Mouse (Mus musculus): ENCODE data around the gene Plcd4. TPM values are rescaled to one million over a fixed set of nuclear protein-coding genes. Genes with fewer than 3 reads are reported as not detected.

The Plcd4 gene
- polyA plus RNA-seq, 1 experiment, result not detected

DNA sequence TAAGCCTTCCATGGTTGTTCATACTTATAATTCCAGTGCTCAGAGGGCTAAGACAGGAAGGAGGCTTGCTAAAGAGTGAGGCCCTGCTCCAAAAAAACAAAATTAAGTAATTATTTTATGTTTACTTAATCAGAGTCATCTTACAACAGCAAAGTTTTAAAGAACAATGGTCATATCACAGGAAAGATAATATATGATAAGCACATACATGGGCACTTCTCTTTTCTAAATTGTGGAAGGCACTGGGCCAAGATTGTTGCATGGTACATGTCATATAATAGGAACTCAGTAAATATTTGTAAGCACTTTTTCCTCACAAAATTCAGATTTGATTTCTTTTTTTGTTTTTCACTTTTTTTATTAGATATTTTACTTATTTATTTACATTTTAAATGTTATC is 22.8 kb upstream of the Plcd4 start:
- no peak overlapping the region for H3K27ac ChIP-seq (ENCODE audit: control insufficient read depth, insufficient read depth, low read depth, low read length, poor library complexity)
- no peak overlapping the region for H3K4me3 ChIP-seq (replicated peaks; ENCODE audit: control insufficient read depth, low read depth, low read length)
- no peaks in the 10 kb centered on the region; the same call in 1 of the 2 replicates for H3K4me1 ChIP-seq (ENCODE audit: control insufficient read depth, insufficient read depth, low read length)
- TF ChIP-seq CTCF (IDR thresholded peaks at IDR 0.05; ENCODE audit: control insufficient read depth, insufficient read depth, low read length) (no peak), POLR2A (IDR thresholded peaks at IDR 0.05; ENCODE audit: borderline replicate concordance, control insufficient read depth, low read depth, low read length) (no peak)

DNA sequence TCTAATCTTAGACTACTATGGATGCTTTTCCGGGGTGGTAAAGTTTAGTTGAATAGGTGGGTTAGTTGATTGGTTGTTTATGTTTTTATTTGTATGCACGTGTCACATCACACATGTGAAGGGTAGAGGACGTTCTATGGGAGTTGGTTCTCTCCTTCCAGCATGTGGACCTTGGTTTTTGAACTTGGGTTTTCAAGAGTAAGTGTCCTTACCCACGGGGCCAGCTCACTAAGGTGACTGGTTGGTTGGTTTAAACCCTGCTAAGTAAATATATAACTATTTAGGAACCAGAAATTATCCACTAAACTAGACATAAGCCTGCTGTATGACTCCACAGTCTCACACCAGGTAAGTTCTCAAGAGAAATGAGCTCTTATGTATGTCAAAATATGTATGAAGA is 17.9 kb upstream of the Plcd4 start:
- H3K4me3 ChIP-seq (replicated peaks; ENCODE audit: control insufficient read depth, low read depth, low read length), result no peak overlapping the region
- 89% methylated on average over 4 of the region's 4 CpGs for WGBS
- TF ChIP-seq POLR2A (IDR thresholded peaks at IDR 0.05; ENCODE audit: borderline replicate concordance, control insufficient read depth, low read depth, low read length), result no peak
- TF ChIP-seq CTCF (IDR thresholded peaks at IDR 0.05; ENCODE audit: control insufficient read depth, insufficient read depth, low read length), result no peak
- H3K27ac ChIP-seq (ENCODE audit: control insufficient read depth, insufficient read depth, low read depth, low read length, poor library complexity), result no peak overlapping the region
- H3K4me1 ChIP-seq (ENCODE audit: control insufficient read depth, insufficient read depth, low read length), result no peaks in the 10 kb centered on the region

DNA sequence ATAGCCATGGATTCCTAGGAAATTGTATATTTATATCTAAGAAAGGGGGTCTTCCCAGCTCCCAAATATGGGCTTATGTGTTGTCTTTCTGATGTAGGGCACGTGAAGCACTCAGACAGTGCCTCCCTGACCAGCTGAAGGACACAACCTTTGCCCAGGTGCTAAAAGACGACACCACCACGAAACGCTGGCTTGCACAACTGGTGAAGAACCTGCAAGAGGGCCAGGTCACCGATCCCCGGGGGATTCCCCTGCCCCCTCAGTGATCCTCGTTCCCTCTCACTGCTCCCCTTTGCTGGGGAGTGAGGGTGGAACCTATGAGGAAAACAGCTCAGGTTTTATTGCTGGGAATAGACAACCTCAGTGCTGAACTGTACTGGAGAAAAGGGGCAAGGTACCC is 14.1 kb upstream of the Plcd4 start:
- no peaks in the 10 kb centered on the region for H3K4me1 ChIP-seq (ENCODE audit: control insufficient read depth, insufficient read depth, low read length)
- 93% methylated on average over 7 of the region's 7 CpGs for WGBS
- no peak overlapping the region for H3K27ac ChIP-seq (ENCODE audit: control insufficient read depth, insufficient read depth, low read depth, low read length, poor library complexity)
- H3K4me3 ChIP-seq (replicated peaks; ENCODE audit: control insufficient read depth, low read depth, low read length), result no peak overlapping the region
- no peak for TF ChIP-seq POLR2A (IDR thresholded peaks at IDR 0.05; ENCODE audit: borderline replicate concordance, control insufficient read depth, low read depth, low read length)
- TF ChIP-seq CTCF (IDR thresholded peaks at IDR 0.05; ENCODE audit: control insufficient read depth, insufficient read depth, low read length), result no peak

DNA sequence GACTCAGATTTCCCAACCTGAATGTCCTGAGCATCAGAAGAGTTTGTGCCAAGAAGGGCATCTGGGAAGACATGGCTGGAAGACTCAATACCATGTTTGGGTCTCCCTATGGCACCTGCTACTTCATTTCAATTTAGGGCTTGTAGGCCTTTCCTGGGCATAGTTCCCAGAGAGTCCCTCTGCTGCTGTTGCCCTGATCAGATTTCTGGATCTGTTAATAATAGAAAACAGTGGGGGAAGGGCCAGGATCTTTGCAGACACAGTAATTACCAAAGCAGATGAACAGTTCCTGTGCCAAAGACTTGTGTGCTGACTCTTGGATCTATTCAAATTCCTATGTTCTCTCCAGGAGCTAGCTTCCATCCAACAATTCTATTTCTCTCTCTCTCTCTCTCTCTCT is 4.0 kb upstream of the Plcd4 start:
- TF ChIP-seq POLR2A (IDR thresholded peaks at IDR 0.05; ENCODE audit: borderline replicate concordance, control insufficient read depth, low read depth, low read length), result no peak
- Histone ChIP-seq H3K27ac (ENCODE audit: control insufficient read depth, insufficient read depth, low read depth, low read length, poor library complexity) (no peak overlapping the region), H3K4me3 (replicated peaks; ENCODE audit: control insufficient read depth, low read depth, low read length) (no peak overlapping the region), H3K4me1 (ENCODE audit: control insufficient read depth, insufficient read depth, low read length) (no peaks in the 10 kb centered on the region; the same call in 1 of the 2 replicates)

DNA sequence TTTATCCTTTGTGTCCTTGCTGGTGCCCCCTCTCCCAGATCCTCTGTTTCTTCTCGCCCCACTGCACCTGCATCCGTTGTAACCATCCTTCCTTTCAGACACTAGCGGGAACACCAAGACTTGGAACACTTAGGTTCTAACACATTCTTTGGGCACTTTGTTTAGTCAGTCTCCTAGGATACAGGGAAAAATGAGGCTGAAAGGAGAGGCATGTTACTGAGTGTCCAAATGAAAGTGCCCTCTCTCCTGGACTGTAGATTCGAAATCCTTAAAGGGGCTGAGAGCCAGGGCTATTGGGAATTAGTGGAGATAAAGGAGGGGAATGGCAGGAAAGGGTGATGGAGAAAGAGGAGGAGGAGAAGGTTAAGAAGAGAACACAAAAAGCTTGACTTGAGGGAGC is 1.5 kb downstream of the Plcd4 start, which contains the start of gene Usp37:
Gene Usp37 (minus strand): TSS at position 101 of the 400 bp plus-strand sequence.
- no peak within 1 kb of the TSS for H3K27ac ChIP-seq (ENCODE audit: control insufficient read depth, insufficient read depth, low read depth, low read length, poor library complexity)
- 85% methylated on average over 4 of the region's 4 CpGs for WGBS
- H3K4me3 ChIP-seq (replicated peaks; ENCODE audit: control insufficient read depth, low read depth, low read length), result no peak within 1 kb of the TSS
- no peaks in the 10 kb centered on the region for H3K4me1 ChIP-seq (ENCODE audit: control insufficient read depth, insufficient read depth, low read length)
- TF ChIP-seq POLR2A (IDR thresholded peaks at IDR 0.05; ENCODE audit: borderline replicate concordance, control insufficient read depth, low read depth, low read length) (no peak), CTCF (IDR thresholded peaks at IDR 0.05; ENCODE audit: control insufficient read depth, insufficient read depth, low read length) (no peak)

DNA sequence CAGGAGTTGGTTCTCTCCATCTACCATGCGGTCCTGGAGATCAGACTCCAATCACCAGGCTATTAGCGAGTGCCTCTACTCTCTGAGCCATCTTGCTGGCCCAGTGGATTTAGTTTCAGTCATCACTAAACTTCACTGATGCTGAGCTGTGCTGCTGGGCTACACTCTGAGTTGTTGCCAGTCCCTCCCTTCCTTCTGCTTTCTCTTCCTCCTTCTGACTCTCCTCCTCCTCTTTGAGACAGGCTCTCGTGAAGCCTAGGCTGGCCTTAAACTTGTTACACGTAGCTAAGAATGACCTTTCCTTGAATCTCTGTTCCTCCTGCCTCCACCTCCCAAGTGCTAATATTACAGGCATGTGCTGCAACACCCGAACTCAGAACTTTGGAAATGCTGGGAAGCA is 16.4 kb downstream of the Plcd4 start:
- TF ChIP-seq CTCF (IDR thresholded peaks at IDR 0.05; ENCODE audit: control insufficient read depth, insufficient read depth, low read length), result no peak
- no peak for TF ChIP-seq POLR2A (IDR thresholded peaks at IDR 0.05; ENCODE audit: borderline replicate concordance, control insufficient read depth, low read depth, low read length)
- WGBS, result 74% methylated on average over 5 of the region's 5 CpGs
- no peak overlapping the region for H3K27ac ChIP-seq (ENCODE audit: control insufficient read depth, insufficient read depth, low read depth, low read length, poor library complexity)
- no peak overlapping the region for H3K4me3 ChIP-seq (replicated peaks; ENCODE audit: control insufficient read depth, low read depth, low read length)
- no peaks in the 10 kb centered on the region for H3K4me1 ChIP-seq (ENCODE audit: control insufficient read depth, insufficient read depth, low read length)

DNA sequence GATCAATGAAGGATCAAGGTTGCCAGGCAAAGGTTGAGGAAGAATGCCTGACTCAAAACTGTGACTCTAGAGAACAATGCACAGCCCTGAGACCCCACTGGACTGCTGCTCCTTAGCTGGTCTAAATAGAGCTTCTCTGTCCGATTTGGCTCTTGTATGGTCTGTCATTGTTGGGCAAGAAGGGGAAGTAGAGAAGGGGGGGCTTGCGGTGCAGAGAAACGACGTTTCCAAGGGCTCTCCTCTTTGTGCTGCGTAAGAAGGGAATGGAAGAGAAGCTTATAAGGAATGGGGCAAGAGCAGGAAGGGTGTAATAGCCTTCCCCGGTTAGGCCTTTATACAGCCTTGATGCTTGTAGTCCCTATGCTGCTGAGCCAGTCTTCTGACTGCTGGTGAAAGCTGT is 23.1 kb downstream of the Plcd4 start:
- no peaks in the 10 kb centered on the region for H3K4me1 ChIP-seq (ENCODE audit: control insufficient read depth, insufficient read depth, low read length)
- whole genome bisulfite sequencing, result 34% methylated on average over 6 of the region's 6 CpGs
- H3K27ac ChIP-seq (ENCODE audit: control insufficient read depth, insufficient read depth, low read depth, low read length, poor library complexity), result no peak overlapping the region
- no peak overlapping the region for H3K4me3 ChIP-seq (replicated peaks; ENCODE audit: control insufficient read depth, low read depth, low read length)
- TF ChIP-seq CTCF (IDR thresholded peaks at IDR 0.05; ENCODE audit: control insufficient read depth, insufficient read depth, low read length) (no peak), POLR2A (IDR thresholded peaks at IDR 0.05; ENCODE audit: borderline replicate concordance, control insufficient read depth, low read depth, low read length) (no peak)

DNA sequence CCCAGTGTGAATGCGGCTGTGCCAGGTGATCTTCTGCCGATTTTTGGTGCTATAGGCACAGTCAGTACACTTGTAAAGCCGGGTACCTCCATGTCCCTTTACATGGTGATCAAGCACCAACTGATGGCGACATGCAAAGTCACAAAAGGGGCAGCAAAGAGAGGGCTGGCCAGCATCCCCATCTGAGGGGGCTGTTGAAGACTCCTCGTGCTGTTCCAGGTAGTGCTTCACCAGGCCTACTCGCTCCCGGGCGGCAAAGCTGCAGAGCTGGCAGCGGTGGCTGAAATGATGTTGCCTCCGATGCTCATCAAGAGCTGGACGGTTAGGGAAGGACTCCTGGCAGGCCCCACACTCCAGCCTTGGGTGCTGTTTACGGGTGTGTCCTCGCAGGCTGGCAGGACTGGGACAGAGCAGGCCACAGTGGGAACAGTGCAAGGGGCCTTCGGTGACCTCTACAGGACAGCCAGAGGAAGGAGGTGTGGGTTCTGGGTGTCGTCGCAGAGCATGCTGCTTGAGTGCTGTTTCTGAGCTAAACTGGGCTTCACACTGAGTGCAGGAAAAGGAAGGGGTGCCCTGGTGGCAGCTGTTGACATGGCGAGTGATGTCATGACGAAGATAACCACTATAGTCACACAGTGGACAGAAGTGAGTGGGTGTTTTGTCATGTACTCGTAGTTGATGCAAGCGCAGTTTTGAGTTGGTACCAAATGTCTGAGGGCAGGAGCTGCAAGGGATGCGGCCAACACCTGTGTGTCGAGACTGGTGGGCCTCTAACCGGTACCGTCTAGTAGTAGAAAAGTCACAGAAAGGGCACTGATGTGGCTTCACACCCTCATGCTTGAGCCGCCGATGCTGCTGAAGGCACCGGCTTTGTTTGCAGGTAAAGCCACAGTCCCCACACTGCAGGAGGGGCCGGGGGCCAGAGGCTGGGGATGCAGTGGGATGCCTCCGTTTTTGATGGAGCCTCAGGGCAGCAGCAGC is 27.3 kb downstream of the Plcd4 start:
- Histone ChIP-seq H3K27ac (ENCODE audit: control insufficient read depth, insufficient read depth, low read depth, low read length, poor library complexity) (no peak overlapping the region), H3K4me3 (replicated peaks; ENCODE audit: control insufficient read depth, low read depth, low read length) (no peak overlapping the region), H3K4me1 (ENCODE audit: control insufficient read depth, insufficient read depth, low read length) (no peaks in the 10 kb centered on the region)
- TF ChIP-seq POLR2A (IDR thresholded peaks at IDR 0.05; ENCODE audit: borderline replicate concordance, control insufficient read depth, low read depth, low read length) (no peak), CTCF (IDR thresholded peaks at IDR 0.05; ENCODE audit: control insufficient read depth, insufficient read depth, low read length) (no peak)
- WGBS, result 91% methylated on average over 29 of the region's 29 CpGs
